Mouse (Mus musculus): ENCODE measurements around the gene Olfr998.
"Not testable (repeated sequence)": the region's sequence is repeated elsewhere in the genome, so short reads cannot be mapped to it uniquely, and the experiment has no call there.

Gene Olfr998

DNA sequence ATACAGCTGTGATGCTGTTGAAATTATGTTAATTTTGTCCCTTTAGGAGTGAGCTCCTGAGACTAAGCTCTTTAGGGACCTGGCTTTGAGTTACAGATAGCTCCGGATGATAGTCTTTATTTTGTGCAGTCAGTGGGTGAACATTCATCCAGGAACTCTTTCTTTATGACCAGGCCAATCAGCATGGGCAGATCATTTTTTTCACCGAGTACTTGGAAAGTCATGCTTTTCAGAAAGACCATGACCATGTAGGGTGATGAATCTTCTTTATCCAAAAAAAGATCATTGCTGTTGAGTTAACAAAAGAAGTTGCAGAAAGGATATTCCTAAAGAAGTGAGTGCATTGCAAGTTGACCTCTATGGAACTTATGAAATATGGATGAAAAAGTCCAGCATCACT is at the start of gene Olfr998:
TSS of gene Olfr998 (plus strand) at position 301 of the 400 bp plus-strand sequence.
- in situ Hi-C loops (cut with MboI; ENCODE audit: low pct_unique_long_range_greater_than_20kb in 1 of 2, low sequenced_read_pairs in 2 of 2, unreplicated experiment in 1 of 2), result not testable (repeated sequence)

DNA sequence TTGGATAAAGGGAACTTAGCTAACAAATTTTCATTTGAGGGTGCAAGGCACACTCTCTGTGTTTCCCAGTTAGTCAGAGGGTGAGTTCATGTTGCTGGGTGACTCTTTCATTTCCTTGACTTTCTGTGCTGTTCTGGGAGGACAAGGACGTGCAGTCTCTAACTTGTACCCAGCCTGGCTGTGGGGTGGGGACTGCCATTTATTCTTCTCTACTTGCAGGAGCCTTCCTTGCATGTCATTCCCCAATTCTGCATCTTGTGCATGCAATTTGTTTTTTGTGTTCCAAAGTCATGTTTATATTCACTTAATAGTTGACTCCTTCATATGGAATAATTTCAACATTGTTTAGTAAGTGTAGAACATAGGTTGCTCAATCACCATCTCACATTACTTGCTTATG is 33.9 kb upstream of the Olfr998 start:
- in situ Hi-C loops (cut with MboI; ENCODE audit: low pct_unique_long_range_greater_than_20kb in 1 of 2, low sequenced_read_pairs in 2 of 2, unreplicated experiment in 1 of 2), result no loop called here

DNA sequence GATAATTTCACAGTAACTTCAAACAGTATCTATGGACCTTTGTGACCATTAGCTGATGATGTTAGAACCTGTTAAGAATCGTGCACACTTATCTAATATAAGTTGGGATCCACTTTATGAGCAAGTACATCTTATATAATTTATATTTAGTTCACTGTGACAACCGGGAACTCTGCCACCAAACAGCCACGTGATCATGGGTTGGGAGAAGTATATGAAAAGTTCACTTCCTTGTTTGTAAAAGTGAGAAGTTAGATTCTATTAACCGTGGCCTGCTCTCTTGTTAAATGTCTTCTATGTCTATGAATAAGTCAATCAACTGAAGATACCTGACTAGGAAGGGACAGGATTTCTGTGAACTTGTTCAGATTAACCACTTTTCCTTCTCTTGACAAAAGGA is 28.5 kb upstream of the Olfr998 start:
- in situ Hi-C loops (cut with MboI; ENCODE audit: low pct_unique_long_range_greater_than_20kb in 1 of 2, low sequenced_read_pairs in 2 of 2, unreplicated experiment in 1 of 2), result loop anchor here (10.0 kb wide), 1 partner anchor 435 kb away; no protein-coding TSS in a partner anchor

DNA sequence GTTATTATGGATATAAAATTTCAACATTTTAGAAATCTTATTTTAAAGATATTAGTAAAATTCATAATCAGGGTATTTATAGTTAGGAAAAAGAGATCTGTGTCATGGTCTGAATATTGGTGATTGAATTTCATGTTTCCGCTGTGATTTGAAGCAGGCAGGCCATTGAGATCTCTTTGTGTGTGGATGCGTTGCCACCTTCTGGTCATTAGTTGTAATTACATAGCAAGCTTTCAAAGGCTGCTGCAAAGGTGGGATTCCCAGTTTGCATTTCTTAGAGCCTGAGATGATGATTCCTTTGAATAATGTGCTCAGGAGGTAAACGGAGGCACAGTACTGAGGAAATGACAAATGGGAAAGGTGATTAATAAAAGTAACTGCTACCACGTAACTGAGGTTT is 27.6 kb upstream of the Olfr998 start:
- in situ Hi-C loops (cut with MboI; ENCODE audit: low pct_unique_long_range_greater_than_20kb in 1 of 2, low sequenced_read_pairs in 2 of 2, unreplicated experiment in 1 of 2), result loop anchor here (10.0 kb wide), 1 partner anchor 436 kb away; no protein-coding TSS in a partner anchor

DNA sequence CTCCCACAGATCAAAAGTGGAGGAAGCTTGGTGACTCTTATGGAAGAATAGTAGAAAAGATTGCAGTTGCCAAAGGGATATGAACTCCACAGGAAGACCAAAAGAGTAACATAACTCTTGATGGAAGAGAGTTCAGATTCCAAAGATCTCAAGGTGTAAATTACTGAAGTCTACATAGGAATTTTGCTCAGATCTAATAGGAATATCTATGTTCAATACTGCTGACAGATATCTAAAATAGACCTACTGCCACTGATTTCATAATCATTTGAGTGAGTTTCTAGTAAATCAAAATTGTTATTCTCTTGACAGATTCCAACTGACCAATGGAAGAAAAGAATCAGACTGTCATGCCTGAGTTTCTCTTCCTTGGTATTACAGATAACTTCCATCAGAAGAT is 9.8 kb upstream of the Olfr998 start, which contains the start of gene Olfr996:
TSS of gene Olfr996 (plus strand) at position 301 of the 400 bp plus-strand sequence.
- in situ Hi-C loops (cut with MboI; ENCODE audit: low pct_unique_long_range_greater_than_20kb in 1 of 2, low sequenced_read_pairs in 2 of 2, unreplicated experiment in 1 of 2), result no loop called here

DNA sequence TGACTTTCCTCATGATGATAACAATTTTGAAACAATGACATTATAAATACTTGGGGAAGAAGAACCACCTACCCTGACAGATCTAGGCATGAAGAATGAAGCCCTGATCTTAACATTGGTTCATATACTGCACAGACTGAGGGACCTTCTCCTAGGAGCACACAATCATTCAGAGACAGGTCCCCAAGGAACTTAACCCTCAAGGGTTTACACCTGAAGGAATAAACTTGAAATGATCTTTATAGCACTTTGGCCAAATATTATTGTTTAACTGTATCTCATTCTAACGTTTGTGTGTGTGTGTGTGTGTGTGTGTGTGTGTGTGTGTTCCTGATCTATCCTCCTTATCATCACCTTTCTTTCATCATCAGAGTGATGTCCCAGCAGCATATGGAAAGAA is 23.1 kb downstream of the Olfr998 start, which contains the start of gene Olfr1000:
TSS of gene Olfr1000 (minus strand) at position 101 of the 400 bp plus-strand sequence.
- in situ Hi-C loops (cut with MboI; ENCODE audit: low pct_unique_long_range_greater_than_20kb in 1 of 2, low sequenced_read_pairs in 2 of 2, unreplicated experiment in 1 of 2), result no loop called here
